Mouse (Mus musculus): Measurements from ENCODE around the gene Itm2c. TPM values are rescaled to one million over a fixed set of nuclear protein-coding genes. Genes with fewer than 3 reads are reported as not detected.

Itm2c gene
- total and polyA plus RNA-seq, 2 experiments from 2014 or later = 246 to 280 TPM

DNA sequence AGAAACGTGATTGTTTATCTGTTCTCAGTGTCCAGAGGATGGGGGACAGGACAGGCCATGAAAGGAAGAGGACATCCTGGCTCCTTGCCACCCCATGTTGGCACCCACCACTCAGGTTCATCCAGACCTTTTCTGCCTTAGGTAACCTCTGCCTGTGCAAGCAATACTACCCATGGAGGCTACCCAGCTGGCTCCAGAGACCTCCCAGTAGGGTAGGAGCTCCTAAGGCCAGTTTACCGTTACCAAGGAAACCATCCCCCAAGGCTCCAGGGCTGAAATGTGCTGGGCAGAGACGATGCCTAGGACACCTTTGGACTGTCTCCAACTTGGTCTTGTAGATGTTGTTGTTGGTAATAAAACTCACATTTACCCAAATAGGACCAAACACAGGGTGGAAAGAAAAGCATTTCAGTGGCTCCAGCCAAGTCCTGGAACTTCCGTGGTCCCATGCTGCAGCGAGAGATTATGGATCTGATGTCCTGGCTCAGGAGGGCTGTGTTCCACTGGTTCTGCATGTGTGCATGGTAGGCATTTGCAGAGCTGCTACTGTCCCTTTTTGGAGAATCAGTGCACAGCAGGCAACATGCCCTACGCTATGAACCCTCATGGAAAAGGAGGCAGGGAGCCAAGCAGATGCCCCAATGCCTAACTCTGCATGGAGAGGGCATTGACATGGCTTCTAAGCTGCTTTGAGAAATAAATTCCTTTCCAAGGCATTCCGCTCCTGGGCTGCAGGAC is 28.2 kb downstream of the Itm2c start:
- peak; percentile 67 for ATAC-seq
- TF ChIP-seq CTCF (IDR thresholded peaks at IDR 0.05; ENCODE audit: low read depth) = no peak
- Histone ChIP-seq H3K36me3 (ENCODE audit: insufficient read depth) (no peaks in the 10 kb centered on the region), H3K4me2 (ENCODE audit: low read depth) (no peak overlapping the region), H3K4me3 (ENCODE audit: low read depth, low read length) (no peak overlapping the region), H3K27me3 (ENCODE audit: insufficient read depth, low read length) (no peaks in the 10 kb centered on the region), H3K9ac (no peak overlapping the region), H3K4me1 (ENCODE audit: insufficient read depth) (peaks cover 18% of the 10 kb centered on the region), H3K9me3 (ENCODE audit: low read length) (no peaks in the 10 kb centered on the region), H3K27ac (ENCODE audit: low read depth, low read length) (peak overlapping the region; percentile 37)
- WGBS = 45% methylated on average over 7 of the region's 7 CpGs
- peak; percentile 57 for DNase-seq

- H3K27me3 ChIP-seq (ENCODE audit: insufficient read depth, low read length) = no peaks in the 10 kb centered on the region
- H3K4me1 ChIP-seq (ENCODE audit: insufficient read depth) = peaks cover 17% of the 10 kb centered on the region
- no peak overlapping the region for H3K27ac ChIP-seq (ENCODE audit: low read depth, low read length)
- no peak overlapping the region for H3K4me3 ChIP-seq (ENCODE audit: low read depth, low read length)
- no peak overlapping the region for H3K9ac ChIP-seq
- WGBS = 82% methylated on average over 5 of the region's 5 CpGs
- H3K4me2 ChIP-seq (ENCODE audit: low read depth) = no peak overlapping the region
- ATAC-seq (no peak), DNase-seq (no peak)
- no peak for TF ChIP-seq CTCF (IDR thresholded peaks at IDR 0.05; ENCODE audit: low read depth)
- H3K9me3 ChIP-seq (ENCODE audit: low read length) = no peaks in the 10 kb centered on the region
- no peaks in the 10 kb centered on the region for H3K36me3 ChIP-seq (ENCODE audit: insufficient read depth)
Measured at GRCm38 (mm10) chr1:85922865-85923211, 28.8 kb downstream of the Itm2c start.

DNA sequence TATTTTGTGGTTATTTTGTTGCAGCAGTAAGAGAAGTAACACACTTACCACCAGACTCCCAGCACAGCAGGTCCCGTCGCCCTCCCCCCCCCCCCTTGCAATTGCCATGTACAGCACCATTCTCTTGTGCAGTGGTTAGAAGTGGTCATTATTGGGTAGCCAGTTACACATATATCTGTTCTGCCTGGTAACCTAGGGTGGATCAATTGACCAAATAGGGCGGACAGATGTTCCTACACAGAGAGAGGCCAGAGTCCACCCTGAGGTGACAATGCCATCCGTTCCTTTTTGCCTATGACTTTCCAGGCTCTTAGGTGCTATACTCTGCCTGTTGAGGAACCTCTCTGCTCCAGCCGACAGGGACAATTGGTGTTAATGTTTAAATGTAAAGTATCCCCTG is 31.1 kb downstream of the Itm2c start:
- Histone ChIP-seq H3K27me3 (ENCODE audit: insufficient read depth, low read length) (no peaks in the 10 kb centered on the region), H3K27ac (ENCODE audit: low read depth, low read length) (no peak overlapping the region), H3K36me3 (ENCODE audit: insufficient read depth) (no peaks in the 10 kb centered on the region), H3K4me3 (ENCODE audit: low read depth, low read length) (no peak overlapping the region), H3K4me2 (ENCODE audit: low read depth) (no peak overlapping the region), H3K4me1 (ENCODE audit: insufficient read depth) (peaks cover 27% of the 10 kb centered on the region), H3K9ac (no peak overlapping the region), H3K9me3 (ENCODE audit: low read length) (no peaks in the 10 kb centered on the region)
- no peak for TF ChIP-seq CTCF (IDR thresholded peaks at IDR 0.05; ENCODE audit: low read depth)
- 88% methylated on average over 5 of the region's 5 CpGs for WGBS
- no peak for DNase-seq
- no peak for ATAC-seq

DNA sequence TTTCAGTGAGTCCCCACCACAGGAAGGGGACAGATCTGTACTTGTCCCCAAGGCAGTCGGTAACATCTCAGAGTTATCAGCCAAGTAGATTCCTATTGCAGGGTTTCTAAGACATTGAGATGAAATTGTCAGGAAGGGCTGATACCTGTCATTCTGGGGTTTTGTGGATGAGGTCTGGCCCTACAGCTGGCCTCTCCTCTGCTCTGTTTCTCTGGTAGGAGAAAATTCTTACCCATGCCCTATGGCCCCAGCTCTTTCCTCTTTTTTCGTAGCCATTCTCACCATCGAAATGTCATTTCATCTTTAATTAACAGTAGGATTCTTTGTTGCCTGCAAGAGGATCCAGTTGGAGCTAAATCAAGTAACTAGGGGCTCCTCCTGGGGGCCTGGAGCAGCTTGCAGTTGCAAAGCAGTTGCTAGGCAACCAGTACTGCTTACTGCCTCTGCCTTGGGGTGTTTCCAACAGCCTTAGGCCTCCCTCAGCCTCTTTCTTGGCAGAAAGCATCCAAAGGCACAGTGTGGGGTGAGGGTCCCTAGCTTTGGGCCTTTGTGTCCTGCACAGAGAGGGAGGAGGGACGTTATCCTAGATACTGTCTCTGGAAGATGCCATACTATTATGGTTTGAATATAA is 34.1 kb downstream of the Itm2c start, which contains the start of gene 4933407L21Rik:
TSS of gene 4933407L21Rik (plus strand) at position 427 of the 631 bp plus-strand sequence.
- no peak within 1 kb of the TSS for H3K4me2 ChIP-seq (ENCODE audit: low read depth)
- H3K36me3 ChIP-seq (ENCODE audit: insufficient read depth) = no peaks in the 10 kb centered on the region

DNA sequence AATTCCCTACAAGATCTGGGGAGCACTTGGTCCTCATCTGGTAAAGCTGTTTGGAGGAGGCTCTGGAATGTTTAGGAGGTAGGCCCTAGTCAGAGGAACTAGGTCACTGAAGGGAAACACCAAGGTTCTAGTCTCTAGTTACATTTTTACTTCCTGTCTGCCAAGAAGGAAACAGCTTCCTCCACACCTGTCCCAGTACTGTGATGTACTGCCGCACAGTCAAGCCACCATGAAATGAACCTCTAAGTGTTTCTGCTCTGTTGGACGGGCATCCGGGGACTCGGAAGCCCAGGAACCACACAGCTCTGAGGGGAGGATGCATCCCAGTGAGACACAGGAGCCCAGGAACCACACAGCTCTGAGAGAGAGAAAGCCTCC is 34.6 kb downstream of the Itm2c start:
- no peaks in the 10 kb centered on the region for H3K36me3 ChIP-seq (ENCODE audit: insufficient read depth)
- H3K4me3 ChIP-seq (ENCODE audit: low read depth, low read length) = no peak overlapping the region
- no peak overlapping the region for H3K9ac ChIP-seq
- peaks cover 29% of the 10 kb centered on the region for H3K4me1 ChIP-seq (ENCODE audit: insufficient read depth)
- DNase-seq = no peak
- H3K27ac ChIP-seq (ENCODE audit: low read depth, low read length) = peak overlapping the region; percentile 84
- H3K4me2 ChIP-seq (ENCODE audit: low read depth) = no peak overlapping the region
- ATAC-seq = peak; percentile 8
- WGBS = 58% methylated on average over 4 of the region's 4 CpGs
- no peaks in the 10 kb centered on the region for H3K9me3 ChIP-seq (ENCODE audit: low read length)
- no peaks in the 10 kb centered on the region for H3K27me3 ChIP-seq (ENCODE audit: insufficient read depth, low read length)
- TF ChIP-seq CTCF (IDR thresholded peaks at IDR 0.05; ENCODE audit: low read depth) = no peak

More for the DNA sequence above, 34.1 kb downstream of the Itm2c start, which contains the start of gene 4933407L21Rik:
- 11% methylated on average over 4 of the region's 4 CpGs for WGBS
- Histone ChIP-seq H3K9ac (no peak within 1 kb of the TSS), H3K4me1 (ENCODE audit: insufficient read depth) (peaks cover 24% of the 10 kb centered on the region), H3K9me3 (ENCODE audit: low read length) (no peaks in the 10 kb centered on the region), H3K4me3 (ENCODE audit: low read depth, low read length) (no peak within 1 kb of the TSS), H3K27me3 (ENCODE audit: insufficient read depth, low read length) (no peaks in the 10 kb centered on the region), H3K27ac (ENCODE audit: low read depth, low read length) (peak within 1 kb of the TSS; percentile 84)
- peak; percentile 32 for TF ChIP-seq CTCF (IDR thresholded peaks at IDR 0.05; ENCODE audit: low read depth)
- DNase-seq (peak; percentile 92), ATAC-seq (peak; percentile 95)

DNA sequence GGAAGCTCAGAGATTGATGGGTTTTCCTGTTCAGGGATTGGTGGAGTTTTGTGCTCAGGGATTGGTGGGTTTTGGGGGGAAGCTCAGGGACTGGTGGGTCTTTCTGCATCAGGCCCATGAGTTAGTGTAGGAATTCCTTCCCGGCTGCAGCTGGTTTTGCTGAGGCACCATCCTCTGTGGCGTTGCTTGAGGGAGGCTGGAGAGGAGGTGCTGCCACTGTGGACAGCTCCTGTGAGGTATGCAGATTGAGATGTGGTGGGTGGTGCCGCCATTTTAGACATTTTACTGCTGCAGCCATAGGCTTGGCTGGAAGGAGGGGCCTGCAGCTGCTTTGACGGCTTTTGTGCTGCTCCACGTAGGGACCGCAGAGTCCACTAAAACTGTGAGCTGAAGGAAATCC is 35.3 kb downstream of the Itm2c start:
- no peaks in the 10 kb centered on the region for H3K36me3 ChIP-seq (ENCODE audit: insufficient read depth)
- no peak overlapping the region for H3K4me3 ChIP-seq (ENCODE audit: low read depth, low read length)
- no peak overlapping the region for H3K4me2 ChIP-seq (ENCODE audit: low read depth)
- H3K27ac ChIP-seq (ENCODE audit: low read depth, low read length) = peak overlapping the region; percentile 84; the same call in 1 of the 2 replicates
- DNase-seq (no peak), ATAC-seq (no peak)
- H3K4me1 ChIP-seq (ENCODE audit: insufficient read depth) = peaks cover 37% of the 10 kb centered on the region
- 93% methylated on average over 6 of the region's 6 CpGs for WGBS
- H3K9me3 ChIP-seq (ENCODE audit: low read length) = no peaks in the 10 kb centered on the region
- H3K9ac ChIP-seq = no peak overlapping the region
- TF ChIP-seq CTCF (IDR thresholded peaks at IDR 0.05; ENCODE audit: low read depth) = no peak
- no peaks in the 10 kb centered on the region for H3K27me3 ChIP-seq (ENCODE audit: insufficient read depth, low read length)

DNA sequence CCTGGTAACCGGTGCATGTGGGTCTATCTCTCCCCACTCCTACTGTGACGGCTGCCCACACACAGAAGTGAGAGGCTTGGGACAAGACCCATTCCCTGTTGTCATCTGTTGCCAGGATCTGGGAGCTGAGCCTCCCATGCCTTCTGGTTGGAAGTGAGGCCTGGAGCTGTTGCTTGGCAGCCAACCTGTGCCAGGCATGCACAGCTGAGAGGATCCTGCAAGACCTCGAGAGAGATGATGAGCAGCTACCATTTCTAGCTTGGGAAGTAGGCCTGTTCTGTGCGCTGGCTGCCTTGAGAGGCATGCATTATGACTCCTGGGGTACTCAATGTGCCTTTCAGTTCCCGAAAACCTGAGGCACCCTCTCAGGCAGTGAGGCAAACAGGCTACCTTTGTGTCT is 37.1 kb downstream of the Itm2c start:
- peaks cover 37% of the 10 kb centered on the region for H3K4me1 ChIP-seq (ENCODE audit: insufficient read depth)
- peak; percentile 60 for DNase-seq
- 53% methylated on average over 5 of the region's 5 CpGs for WGBS
- H3K9ac ChIP-seq = no peak overlapping the region
- no peaks in the 10 kb centered on the region for H3K27me3 ChIP-seq (ENCODE audit: insufficient read depth, low read length)
- H3K4me3 ChIP-seq (ENCODE audit: low read depth, low read length) = no peak overlapping the region
- H3K27ac ChIP-seq (ENCODE audit: low read depth, low read length) = peak overlapping the region; percentile 21; the same call in 1 of the 2 replicates
- H3K36me3 ChIP-seq (ENCODE audit: insufficient read depth) = no peaks in the 10 kb centered on the region
- ATAC-seq = peak; percentile 26
- no peaks in the 10 kb centered on the region for H3K9me3 ChIP-seq (ENCODE audit: low read length)
- TF ChIP-seq CTCF (IDR thresholded peaks at IDR 0.05; ENCODE audit: low read depth) = no peak
- H3K4me2 ChIP-seq (ENCODE audit: low read depth) = no peak overlapping the region

Data from forebrain, postnatal 0 days (tissue).